Mouse (Mus musculus) kidney, adult 2 months (tissue): ENCODE data around the gene Ahsa1. TPM values are rescaled to one million over a fixed set of nuclear protein-coding genes. Genes with fewer than 3 reads are reported as not detected.
"Not testable (repeated sequence)": the region's sequence is repeated elsewhere in the genome, so short reads cannot be mapped to it uniquely, and the experiment has no call there.

Experiments
- DNase-seq: peaks from one replicate; pipeline ENCODE4 v3.0.0; 2021
- H3K27ac ChIP-seq: fragments of 200-500 bp; 2 replicates; pipeline ENCODE4 v1.5.1; 2012; ENCODE audit warnings: low read depth, low read length, control low read depth, inconsistent platforms; ENCODE audit not compliant: insufficient read depth
- H3K27me3 ChIP-seq: fragments of 200-500 bp; replicated peaks from 2 replicates; pipeline ENCODE4 v1.6.1; 2012; ENCODE audit warnings: mild to moderate bottlenecking, moderate library complexity, low read length, inconsistent platforms; ENCODE audit not compliant: control insufficient read depth, insufficient read depth
- H3K36me3 ChIP-seq: fragments of 200-500 bp; 2 replicates; pipeline ENCODE4 v1.6.1; 2012; ENCODE audit warnings: mild to moderate bottlenecking, moderate library complexity, low read length, inconsistent platforms; ENCODE audit not compliant: control insufficient read depth, insufficient read depth
- H3K4me1 ChIP-seq: fragments of 200-500 bp; 2 replicates; pipeline ENCODE4 v1.6.1; 2011; ENCODE audit warnings: low read length; ENCODE audit not compliant: control insufficient read depth, insufficient read depth
- H3K4me3 ChIP-seq: fragments of 200-500 bp; 2 replicates; pipeline ENCODE4 v1.5.1; 2011; ENCODE audit warnings: mild to moderate bottlenecking, low read depth, low read length, control low read depth; ENCODE audit not compliant: insufficient read depth
- CTCF ChIP-seq: fragments of 200-500 bp; conservative IDR thresholded peaks from 2 replicates; pipeline ENCODE4 v1.5.1; 2011; ENCODE audit warnings: low read depth, mild to moderate bottlenecking, control low read depth, low read length, moderate library complexity, mixed read lengths; ENCODE audit not compliant: insufficient read depth, insufficient read length
- POLR2A ChIP-seq: fragments of 200-500 bp; IDR thresholded peaks from one replicate; pipeline ENCODE4 v1.6.1; 2011; ENCODE audit warnings: low read depth, low read length, control low read depth
- WGBS: fragments of 180-500 bp; shearing (Covaris S2); methylation state at CpG from one replicate; pipeline ENCODE4 v1.1.7; 2018; 5-methylcytosine and 5-hydroxymethylcytosine counted together
- polyA plus RNA-seq: library from polyadenylated mRNA; depleted of rRNA; stranded (reverse); fragments of >200 nt; gene quantifications from 2 replicates; pipeline ENCODE4 v1.2.3, GENCODE M21; 2012

The Ahsa1 gene
- polyA plus RNA-seq, 1 experiment, result 78.5 TPM

DNA sequence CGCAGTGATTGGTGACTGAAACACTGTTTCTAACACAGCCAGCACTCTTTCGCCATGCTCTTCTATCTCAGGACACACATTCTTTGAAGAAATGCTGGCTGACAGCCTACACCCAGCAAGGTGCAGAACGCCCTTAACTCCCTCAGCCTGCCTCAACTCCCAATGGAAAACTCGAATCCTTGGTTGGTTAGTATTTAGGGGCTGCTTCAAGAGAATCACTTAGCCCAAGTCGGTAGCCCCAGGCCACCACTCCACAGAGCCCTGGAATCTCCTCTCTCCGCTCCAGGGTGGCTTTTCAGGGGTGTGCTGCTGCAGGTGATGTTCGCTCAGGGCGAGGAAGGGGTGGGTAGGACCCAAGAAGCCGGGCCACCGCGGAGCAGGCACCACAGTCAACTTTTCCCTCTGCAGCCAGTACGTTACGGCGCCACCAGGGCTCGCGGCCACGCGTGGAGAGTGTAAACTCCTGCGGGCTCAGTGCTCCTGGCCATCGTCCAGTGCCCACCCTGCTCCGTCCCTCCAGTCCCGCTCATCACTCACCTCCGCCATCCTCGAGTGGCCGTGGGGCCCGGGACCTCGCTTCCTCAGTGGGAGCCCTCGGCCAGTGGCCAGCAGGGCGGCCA, 32.9 kb downstream of the Ahsa1 start:
- Histone ChIP-seq H3K4me3 (peak overlapping the region; percentile 45), H3K27ac (no peak overlapping the region), H3K4me1 (no peaks in the 10 kb centered on the region), H3K36me3 (no peaks in the 10 kb centered on the region), H3K27me3 (0 out of 2 replicates have a peak, but pooled peaks cover 1% of the 10 kb centered on the region)
- TF ChIP-seq CTCF, result no peak
- TF ChIP-seq POLR2A, result no peak
- DNase-seq, result no peak
- 14% methylated on average over 29 of the region's 29 CpGs for WGBS

DNA sequence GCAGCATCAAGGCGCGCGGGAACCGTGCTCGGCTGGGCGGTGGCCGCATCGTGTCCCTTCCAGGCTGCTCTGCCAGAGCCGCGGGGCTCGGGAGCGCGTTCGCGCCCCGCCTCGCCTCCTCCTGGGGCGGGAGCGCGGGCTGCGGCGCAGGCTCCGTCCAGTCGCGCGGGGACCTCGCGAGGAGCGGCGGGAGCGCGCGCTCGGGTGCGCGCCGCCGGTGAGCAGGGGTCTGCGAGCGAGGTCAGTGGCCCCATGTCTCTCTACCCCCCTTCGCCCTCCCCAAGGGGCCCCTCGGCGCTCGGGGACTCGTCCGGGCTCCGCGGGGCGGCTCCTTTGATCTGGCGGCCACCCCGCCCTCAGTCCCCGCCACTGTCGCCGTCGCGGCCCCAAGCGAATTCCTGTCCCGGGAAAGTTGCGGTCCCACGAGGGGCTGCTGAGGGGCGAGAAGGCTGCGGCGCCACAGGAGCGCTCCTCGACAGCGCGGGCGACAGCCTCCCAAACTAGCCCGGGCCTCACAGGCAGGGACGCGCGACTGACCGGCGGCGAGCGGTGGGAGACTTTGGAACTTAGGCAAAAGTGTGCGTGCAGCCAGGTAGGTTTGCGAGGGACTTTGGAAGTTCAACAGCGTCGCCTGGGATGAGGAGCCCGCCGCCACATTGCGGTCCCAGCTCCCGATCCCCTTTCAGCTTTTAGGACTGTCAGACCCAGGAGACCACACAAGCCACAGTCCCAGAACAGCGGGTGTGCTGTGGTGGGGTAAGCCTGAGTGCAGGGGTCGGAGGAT, 33.6 kb downstream of the Ahsa1 start, which contains the start of gene Ism2:
Gene Ism2 (minus strand): TSS at position 49 of the 784 bp plus-strand sequence.
- Histone ChIP-seq H3K4me1 (no peaks in the 10 kb centered on the region), H3K36me3 (no peaks in the 10 kb centered on the region), H3K27me3 (0 out of 2 replicates have a peak, but pooled peaks cover 1% of the 10 kb centered on the region), H3K4me3 (peak within 1 kb of the TSS; percentile 45), H3K27ac (no peak within 1 kb of the TSS)
- peak; percentile 24 for DNase-seq
- TF ChIP-seq POLR2A, result no peak
- TF ChIP-seq CTCF, result no peak
- under 1% methylated on average over 85 of the region's 86 CpGs for WGBS

DNA sequence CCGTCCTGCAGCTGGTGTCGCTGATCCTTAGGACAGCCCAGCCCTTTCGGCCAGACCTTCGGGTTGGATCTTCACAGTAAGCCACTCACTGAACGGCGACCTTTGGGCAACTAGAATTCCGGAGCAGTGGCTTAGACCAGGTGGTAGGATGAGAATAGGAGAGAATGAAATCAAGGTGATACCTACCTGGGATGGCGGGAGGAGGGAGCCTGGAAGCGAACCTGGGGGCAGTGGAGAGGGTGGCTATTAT, 34.1 kb downstream of the Ahsa1 start:
- Histone ChIP-seq H3K4me1 (no peaks in the 10 kb centered on the region), H3K27ac (no peak overlapping the region), H3K27me3 (0 out of 2 replicates have a peak, but pooled peaks cover 1% of the 10 kb centered on the region), H3K4me3 (peak overlapping the region; percentile 45), H3K36me3 (no peaks in the 10 kb centered on the region)
- no peak for TF ChIP-seq CTCF
- TF ChIP-seq POLR2A, result no peak
- peak; percentile 19 for DNase-seq
- WGBS, result 3% methylated on average over 9 of the region's 9 CpGs

DNA sequence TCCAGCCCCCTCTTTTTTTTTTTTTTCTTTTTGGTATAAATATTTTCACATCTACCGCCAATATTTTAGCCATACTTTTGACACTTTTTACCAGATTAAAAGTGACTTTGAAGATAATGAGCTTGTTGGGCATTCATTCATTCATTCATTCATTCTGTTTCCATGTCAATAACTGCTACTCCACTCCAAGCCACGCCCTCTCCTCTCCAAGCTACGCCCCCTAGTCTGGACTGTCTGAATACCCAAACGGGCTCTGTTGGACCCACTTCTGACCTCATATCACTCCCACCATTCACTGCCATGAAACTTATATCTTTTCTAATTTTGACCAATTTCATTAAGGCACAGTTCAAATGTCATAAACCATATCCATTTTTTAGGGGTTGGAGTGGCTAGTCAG, 34.9 kb downstream of the Ahsa1 start:
- TF ChIP-seq CTCF (no peak), POLR2A (no peak)
- Histone ChIP-seq H3K4me3 (no peak overlapping the region), H3K36me3 (no peaks in the 10 kb centered on the region), H3K27ac (no peak overlapping the region), H3K4me1 (no peaks in the 10 kb centered on the region), H3K27me3 (0 out of 2 replicates have a peak, but pooled peaks cover 1% of the 10 kb centered on the region)
- 61% methylated on average over 4 of the region's 4 CpGs for WGBS
- no peak for DNase-seq

DNA sequence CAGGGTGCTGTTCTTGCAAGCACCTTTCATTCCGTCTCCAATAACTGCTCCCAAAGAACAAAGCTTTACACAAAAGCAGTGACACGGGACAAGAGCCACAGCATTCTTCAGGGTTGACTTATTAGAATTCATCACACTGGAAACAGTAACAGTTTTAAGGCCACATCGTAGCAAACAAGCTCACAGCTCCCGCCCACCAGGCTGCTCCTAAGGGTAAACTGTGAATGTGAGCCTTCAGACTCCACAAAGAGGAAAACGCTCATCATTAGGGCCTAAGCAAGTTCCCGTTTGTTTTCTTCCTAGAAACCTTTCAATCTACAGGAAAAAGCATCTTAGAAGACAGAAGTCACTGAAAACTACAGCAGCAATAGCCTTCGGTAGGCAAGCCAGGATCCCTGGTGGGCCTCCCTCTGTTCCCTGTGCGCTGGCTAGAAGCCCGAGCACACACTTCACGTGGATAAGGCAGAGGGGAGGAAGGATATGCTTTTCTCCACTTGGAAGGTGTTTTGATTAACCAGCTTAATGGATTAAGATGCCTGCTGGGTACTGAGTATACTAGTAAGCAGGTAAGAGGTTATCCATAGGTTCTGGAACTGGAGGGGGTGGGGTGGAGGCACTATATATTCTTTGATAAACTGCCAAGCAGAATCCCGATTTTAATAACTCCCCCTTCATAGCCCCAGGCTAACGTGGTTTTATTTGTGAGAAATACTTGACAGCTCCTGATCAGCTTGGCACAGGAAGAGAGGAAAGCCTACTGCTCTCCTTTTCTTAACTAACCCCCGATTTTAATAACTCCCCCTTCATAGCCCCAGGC, 39.7 kb downstream of the Ahsa1 start:
- TF ChIP-seq POLR2A, result no peak
- TF ChIP-seq CTCF, result no peak
- H3K27me3 ChIP-seq, result no peaks in the 10 kb centered on the region
- no peak overlapping the region for H3K27ac ChIP-seq
- DNase-seq, result no peak
- no peak overlapping the region for H3K4me3 ChIP-seq
- WGBS, result 47% methylated on average over 13 of the region's 13 CpGs
- peaks cover 4% of the 10 kb centered on the region for H3K36me3 ChIP-seq
- no peaks in the 10 kb centered on the region for H3K4me1 ChIP-seq

DNA sequence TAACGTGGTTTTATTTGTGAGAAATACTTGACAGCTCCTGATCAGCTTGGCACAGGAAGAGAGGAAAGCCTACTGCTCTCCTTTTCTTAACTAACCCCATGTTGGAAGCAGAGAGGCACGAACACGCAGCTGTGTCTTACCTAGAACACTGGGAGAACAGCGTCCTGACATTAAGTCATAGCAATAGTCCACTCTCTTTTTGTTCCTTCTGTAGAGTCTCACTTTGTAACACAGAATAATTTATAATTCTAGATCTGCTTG, 40.2 kb downstream of the Ahsa1 start:
- not testable (repeated sequence) for H3K27ac ChIP-seq, H3K4me3 ChIP-seq, H3K4me1 ChIP-seq, H3K27me3 ChIP-seq, H3K36me3 ChIP-seq, DNase-seq
- 78% methylated on average over 4 of the region's 4 CpGs for WGBS

DNA sequence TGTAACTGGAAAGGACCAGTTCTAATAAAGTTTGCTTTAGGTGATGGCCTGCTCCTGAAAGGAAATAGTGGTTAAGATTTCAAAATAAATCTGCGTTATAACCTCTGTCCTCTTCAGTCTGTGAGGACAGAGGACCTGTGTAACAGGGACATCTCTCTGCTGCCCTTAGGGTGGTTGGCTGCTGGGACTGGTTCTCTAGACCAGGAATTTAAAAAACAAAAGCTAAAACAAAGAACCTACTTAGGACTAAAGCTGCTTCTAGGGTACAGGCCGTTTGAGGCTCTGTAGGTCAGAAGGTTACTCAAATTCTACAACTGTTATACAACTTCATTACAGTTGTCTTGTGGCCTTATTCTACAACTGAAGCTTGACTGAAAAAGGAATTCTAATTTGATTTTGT, 46.8 kb downstream of the Ahsa1 start:
- no peak for TF ChIP-seq CTCF
- no peak for TF ChIP-seq POLR2A
- Histone ChIP-seq H3K27me3 (no peaks in the 10 kb centered on the region), H3K27ac (no peak overlapping the region), H3K4me1 (no peaks in the 10 kb centered on the region), H3K4me3 (no peak overlapping the region), H3K36me3 (peaks cover 4% of the 10 kb centered on the region)
- no peak for DNase-seq
- WGBS, result 57% methylated on average over 2 of the region's 2 CpGs
